Mouse (Mus musculus) limb, embryonic 11.5 days (tissue): ENCODE results near the gene Nup85. TPM values are rescaled to one million over a fixed set of nuclear protein-coding genes. Genes with fewer than 3 reads are reported as not detected.
A peak's percentile ranks its signal among the peaks of the same experiment; 100 is the strongest.

Source experiments
- ATAC-seq: fragments of 200-750 bp; cut with Nextera tagmentation; 2 replicates; pipeline ENCODE4 v1.8.0; 2017; ENCODE audit warnings: low read depth; ENCODE audit not compliant: insufficient number of reproducible peaks, low FRiP score, low TSS enrichment
- DNase-seq: peaks from one replicate; pipeline ENCODE4 v3.0.0-alpha.2; 2015; ENCODE audit warnings: low spot score
- H3K27ac ChIP-seq: fragments of 300-500 bp; sonication (generic); replicated peaks from 2 replicates; pipeline ENCODE4 v1.5.1; 2014; ENCODE audit warnings: low read depth, mild to moderate bottlenecking, low read length
- H3K27me3 ChIP-seq: fragments of 300-500 bp; sonication (generic); 2 replicates; pipeline ENCODE4 v1.6.1; 2014; ENCODE audit warnings: mild to moderate bottlenecking, low read length, mixed read lengths; ENCODE audit not compliant: control insufficient read depth, insufficient read depth
- H3K36me3 ChIP-seq: fragments of 300-500 bp; sonication (generic); 2 replicates; pipeline ENCODE4 v1.6.1; 2014; ENCODE audit warnings: mild to moderate bottlenecking, low read length, moderate library complexity, mixed read lengths; ENCODE audit not compliant: control insufficient read depth, insufficient read depth
- H3K4me1 ChIP-seq: fragments of 300-500 bp; sonication (generic); 2 replicates; pipeline ENCODE4 v1.6.1; 2014; ENCODE audit warnings: low read length, mixed read lengths; ENCODE audit not compliant: control insufficient read depth, insufficient read depth
- H3K4me2 ChIP-seq: fragments of 300-500 bp; sonication (generic); 2 replicates; pipeline ENCODE4 v1.6.1; 2014; ENCODE audit warnings: low read depth, mild to moderate bottlenecking, moderate library complexity; ENCODE audit not compliant: severe bottlenecking
- H3K4me3 ChIP-seq: fragments of 300-500 bp; sonication (generic); 2 replicates; pipeline ENCODE4 v1.5.1; 2014; ENCODE audit warnings: low read depth, low read length
- H3K9ac ChIP-seq: fragments of 300-500 bp; sonication (generic); 2 replicates; pipeline ENCODE4 v1.6.1; 2014; ENCODE audit warnings: mild to moderate bottlenecking, low read length
- H3K9me3 ChIP-seq: fragments of 300-500 bp; sonication (generic); 2 replicates; pipeline ENCODE4 v1.6.1; 2016; ENCODE audit warnings: low read length; ENCODE audit not compliant: control insufficient read depth
- WGBS: fragments of 180-500 bp; shearing (Covaris S2); extraction: QIAGEN DNeasy Blood & Tissue Kit; methylation state at CpG from one replicate; pipeline ENCODE4 v1.1.7; 2014; 5-methylcytosine and 5-hydroxymethylcytosine counted together
- polyA plus RNA-seq: library from polyadenylated mRNA; unstranded; fragments of >200 nt; fragmentation: Nextera tagmentation; extraction: Ambion mirVana; gene quantifications from 2 replicates; pipeline ENCODE4 v1.2.1, GENCODE M21; 2014

The Nup85 gene
- polyA plus RNA-seq, 1 experiment from 2014 or later, result 220 TPM

DNA sequence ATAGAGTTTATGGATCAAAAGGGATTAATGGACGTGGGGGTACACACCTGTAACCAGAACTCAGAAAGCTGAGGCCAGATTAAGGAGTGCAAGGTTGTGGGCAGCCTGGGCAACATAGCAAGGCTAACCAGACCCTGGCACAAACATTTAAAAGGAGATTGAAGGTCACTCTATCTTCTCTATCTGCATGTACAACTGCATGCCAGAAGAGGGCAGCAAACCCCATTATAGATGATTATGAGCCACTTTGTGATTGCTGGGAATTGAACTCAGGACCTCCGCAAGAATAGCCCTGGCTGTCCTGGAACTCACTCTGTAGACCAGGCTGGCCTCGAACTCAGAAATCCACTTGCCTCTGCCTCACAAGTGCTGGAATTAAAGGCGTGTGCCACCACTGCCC, 11.5 kb upstream of the Nup85 start:
- H3K27ac ChIP-seq, result no peak overlapping the region
- H3K27me3 ChIP-seq, result no peaks in the 10 kb centered on the region
- H3K9me3 ChIP-seq, result no peaks in the 10 kb centered on the region
- H3K4me3 ChIP-seq, result no peak overlapping the region
- H3K36me3 ChIP-seq, result no peaks in the 10 kb centered on the region
- 58% methylated on average over 4 of the region's 4 CpGs for WGBS
- no peak overlapping the region for H3K9ac ChIP-seq
- ATAC-seq (no peak), DNase-seq (no peak)
- H3K4me1 ChIP-seq, result no peaks in the 10 kb centered on the region
- H3K4me2 ChIP-seq, result no peak overlapping the region

DNA sequence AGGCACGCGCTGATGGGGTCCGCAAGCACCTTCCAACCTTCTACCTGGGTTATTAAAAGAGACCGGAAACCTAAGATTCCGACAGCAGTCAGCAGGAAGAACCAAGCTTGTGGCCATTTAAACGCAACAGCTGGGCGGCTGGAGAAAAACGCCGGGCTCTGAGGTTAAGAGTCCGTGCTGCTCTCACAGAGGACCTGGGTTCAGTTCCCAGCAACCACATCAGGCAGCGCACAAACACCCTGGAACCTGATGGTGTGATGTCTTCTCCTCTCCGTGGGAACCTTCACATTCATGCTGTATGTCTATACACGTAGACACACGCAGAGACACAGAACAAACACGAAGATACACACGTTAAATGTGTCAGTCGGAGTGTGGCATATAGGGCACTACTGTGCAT, 8.5 kb upstream of the Nup85 start:
- Histone ChIP-seq H3K9ac (no peak overlapping the region), H3K36me3 (no peaks in the 10 kb centered on the region), H3K4me1 (no peaks in the 10 kb centered on the region), H3K4me3 (no peak overlapping the region), H3K9me3 (no peaks in the 10 kb centered on the region), H3K4me2 (no peak overlapping the region), H3K27me3 (no peaks in the 10 kb centered on the region), H3K27ac (no peak overlapping the region)
- DNase-seq (no peak), ATAC-seq (no peak)
- 80% methylated on average over 17 of the region's 17 CpGs for WGBS

GRCm38 (mm10) chr11:115563406-115563805, 828 bp upstream of the Nup85 start:
- Histone ChIP-seq H3K9ac (peak overlapping the region; percentile 58), H3K4me3 (peak overlapping the region; percentile 76)

DNA sequence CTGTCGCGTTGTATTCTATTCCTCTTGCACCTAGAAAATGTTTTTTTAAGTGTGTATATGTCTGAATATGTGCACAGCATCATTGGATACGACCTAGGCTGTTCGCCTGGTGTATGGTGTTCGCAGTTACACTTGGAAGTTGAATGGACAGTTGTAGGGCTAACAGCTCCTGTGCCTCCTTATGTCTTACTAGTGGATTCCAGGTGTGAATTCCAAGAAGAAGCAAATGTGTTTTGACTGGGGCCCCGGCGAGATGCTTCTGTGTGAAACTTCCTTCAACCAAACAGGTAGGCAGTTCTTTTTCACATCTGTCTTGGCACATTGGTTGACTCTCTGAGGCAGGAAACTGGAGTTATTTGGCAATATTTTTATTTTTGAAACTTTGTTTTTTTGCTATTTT, 727 bp downstream of the Nup85 start:
- Histone ChIP-seq H3K27me3 (no peaks in the 10 kb centered on the region), H3K9me3 (no peaks in the 10 kb centered on the region), H3K4me1 (peaks cover 7% of the 10 kb centered on the region; the same call in 1 of the 2 replicates), H3K4me2 (peak overlapping the region; percentile 76), H3K4me3 (peak overlapping the region; percentile 76), H3K36me3 (peaks cover 16% of the 10 kb centered on the region), H3K9ac (peak overlapping the region; percentile 58), H3K27ac (no peak overlapping the region)
- no peak for DNase-seq
- no peak for ATAC-seq
- 19% methylated on average over 7 of the region's 7 CpGs for WGBS

More at GRCm38 (mm10) chr11:115563406-115563805, 828 bp upstream of the Nup85 start:
- WGBS, result 47% methylated on average over 4 of the region's 4 CpGs
- DNase-seq (no peak), ATAC-seq (no peak)
- Histone ChIP-seq H3K36me3 (peaks cover 8% of the 10 kb centered on the region; the same call in 1 of the 2 replicates), H3K27ac (no peak overlapping the region), H3K27me3 (no peaks in the 10 kb centered on the region), H3K4me2 (peak overlapping the region; percentile 76), H3K9me3 (no peaks in the 10 kb centered on the region), H3K4me1 (peaks cover 7% of the 10 kb centered on the region; the same call in 1 of the 2 replicates)

DNA sequence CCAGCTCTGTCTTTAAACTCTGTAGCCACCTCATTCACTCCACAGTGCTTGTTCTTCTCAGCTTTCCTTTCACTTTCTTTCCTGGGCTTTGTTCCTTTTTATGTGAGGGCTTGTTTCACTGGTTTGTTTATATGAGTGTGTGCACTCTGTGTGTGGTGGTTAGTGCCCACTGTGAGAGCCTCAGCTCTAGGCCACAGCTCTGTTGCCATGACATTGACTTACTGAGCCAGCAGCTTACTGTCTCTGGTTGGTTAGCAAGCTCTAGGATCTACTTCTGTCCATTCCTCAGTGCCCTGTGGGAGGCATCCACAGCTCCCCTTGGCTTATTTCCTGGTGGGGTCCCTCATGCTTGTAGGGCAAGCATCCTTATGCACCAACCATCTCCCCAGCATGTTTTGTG, 14.8 kb downstream of the Nup85 start:
- H3K9ac ChIP-seq, result no peak overlapping the region
- ATAC-seq (no peak), DNase-seq (no peak)
- H3K27me3 ChIP-seq, result no peaks in the 10 kb centered on the region
- peaks cover 34% of the 10 kb centered on the region for H3K36me3 ChIP-seq
- H3K4me3 ChIP-seq, result no peak overlapping the region
- H3K4me2 ChIP-seq, result no peak overlapping the region
- H3K9me3 ChIP-seq, result no peaks in the 10 kb centered on the region
- no peaks in the 10 kb centered on the region for H3K4me1 ChIP-seq
- H3K27ac ChIP-seq, result no peak overlapping the region

DNA sequence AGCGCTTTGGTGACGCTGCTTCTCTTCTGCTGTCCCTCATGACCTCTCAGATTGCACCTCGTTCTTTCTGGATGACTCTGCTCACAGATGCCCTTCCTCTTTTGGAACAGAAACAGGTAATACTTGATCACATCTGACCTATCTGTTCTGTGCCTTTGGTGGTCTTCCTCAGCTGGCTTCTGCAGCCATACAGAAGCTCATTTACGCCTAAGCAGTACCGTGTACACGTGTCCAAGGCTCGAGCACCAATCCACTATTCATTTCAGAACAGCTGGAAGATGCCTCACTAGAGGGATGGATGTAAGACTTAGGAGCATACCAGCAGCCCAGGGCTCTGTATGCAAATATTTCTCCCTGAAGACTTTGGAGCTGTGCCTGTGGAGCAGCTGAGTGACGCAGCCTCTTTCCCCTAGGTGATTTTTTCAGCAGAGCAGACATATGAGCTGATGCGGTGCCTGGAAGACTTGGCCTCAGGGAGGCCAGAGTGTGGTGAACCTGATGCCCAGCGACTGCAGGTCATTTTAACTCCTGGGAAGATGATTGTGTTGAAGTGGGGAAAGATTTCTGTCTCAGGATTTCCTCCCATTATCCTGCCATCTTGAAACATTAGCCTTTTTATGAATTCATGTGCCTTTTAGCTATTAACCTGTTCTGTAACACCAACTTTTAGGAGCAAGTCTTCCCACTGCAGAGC, 18.8 kb downstream of the Nup85 start:
- Histone ChIP-seq H3K27ac (no peak overlapping the region), H3K4me3 (no peak overlapping the region), H3K4me2 (no peak overlapping the region), H3K36me3 (peaks cover 55% of the 10 kb centered on the region), H3K9ac (no peak overlapping the region), H3K27me3 (no peaks in the 10 kb centered on the region), H3K4me1 (no peaks in the 10 kb centered on the region), H3K9me3 (no peaks in the 10 kb centered on the region)
- DNase-seq, result no peak
- 89% methylated on average over 10 of the region's 10 CpGs for WGBS
- ATAC-seq, result no peak

- Histone ChIP-seq H3K9ac (no peak overlapping the region), H3K4me1 (no peaks in the 10 kb centered on the region), H3K36me3 (peaks cover 55% of the 10 kb centered on the region), H3K4me2 (no peak overlapping the region), H3K9me3 (no peaks in the 10 kb centered on the region), H3K4me3 (no peak overlapping the region), H3K27me3 (no peaks in the 10 kb centered on the region), H3K27ac (no peak overlapping the region)
- ATAC-seq, result no peak
- no peak for DNase-seq
- 87% methylated on average over 10 of the region's 10 CpGs for WGBS
Observed at GRCm38 (mm10) chr11:115584376-115585073, 20.3 kb downstream of the Nup85 start.

DNA sequence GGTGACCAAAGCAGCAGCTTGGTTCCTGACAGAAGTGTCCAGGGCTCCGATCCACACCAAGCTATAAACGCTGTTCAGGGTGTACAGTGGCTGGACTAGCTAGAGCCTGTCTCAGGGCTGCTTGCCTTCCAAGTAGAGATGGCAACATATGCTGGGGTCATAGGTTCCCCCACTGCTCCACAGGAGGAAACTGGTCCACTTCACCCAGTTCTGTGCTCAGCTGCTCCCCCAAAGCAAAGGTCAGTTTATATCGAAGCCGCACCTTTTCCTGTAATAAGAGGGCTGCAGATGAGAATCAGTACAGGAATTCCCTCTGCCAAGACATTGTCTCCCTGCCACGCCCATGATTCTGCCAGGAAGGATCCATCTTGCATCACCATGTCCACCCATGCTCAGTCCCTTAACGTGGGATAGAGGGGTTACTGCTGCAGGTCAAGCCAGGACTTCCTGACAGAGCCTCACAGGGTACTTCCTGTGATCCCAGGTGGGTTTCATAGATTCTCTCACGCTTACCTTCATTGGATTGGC, 21.4 kb downstream of the Nup85 start:
- H3K36me3 ChIP-seq, result peaks cover 65% of the 10 kb centered on the region
- 91% methylated on average over 7 of the region's 7 CpGs for WGBS
- no peak overlapping the region for H3K9ac ChIP-seq
- ATAC-seq, result no peak
- no peaks in the 10 kb centered on the region for H3K4me1 ChIP-seq
- H3K9me3 ChIP-seq, result no peaks in the 10 kb centered on the region
- H3K4me3 ChIP-seq, result no peak overlapping the region
- no peak overlapping the region for H3K4me2 ChIP-seq
- no peak overlapping the region for H3K27ac ChIP-seq
- DNase-seq, result no peak
- H3K27me3 ChIP-seq, result no peaks in the 10 kb centered on the region
